Mouse (Mus musculus): ENCODE measurements around the gene Ing2.

Gene Ing2

GRCm38 (mm10) chr8:47674140-47674776 is 1.1 kb downstream of the Ing2 start:
- no peak for DNase-seq

GRCm38 (mm10) chr8:47673317-47674139 is 1.8 kb downstream of the Ing2 start:
- DNase-seq: peak; percentile 82

DNA sequence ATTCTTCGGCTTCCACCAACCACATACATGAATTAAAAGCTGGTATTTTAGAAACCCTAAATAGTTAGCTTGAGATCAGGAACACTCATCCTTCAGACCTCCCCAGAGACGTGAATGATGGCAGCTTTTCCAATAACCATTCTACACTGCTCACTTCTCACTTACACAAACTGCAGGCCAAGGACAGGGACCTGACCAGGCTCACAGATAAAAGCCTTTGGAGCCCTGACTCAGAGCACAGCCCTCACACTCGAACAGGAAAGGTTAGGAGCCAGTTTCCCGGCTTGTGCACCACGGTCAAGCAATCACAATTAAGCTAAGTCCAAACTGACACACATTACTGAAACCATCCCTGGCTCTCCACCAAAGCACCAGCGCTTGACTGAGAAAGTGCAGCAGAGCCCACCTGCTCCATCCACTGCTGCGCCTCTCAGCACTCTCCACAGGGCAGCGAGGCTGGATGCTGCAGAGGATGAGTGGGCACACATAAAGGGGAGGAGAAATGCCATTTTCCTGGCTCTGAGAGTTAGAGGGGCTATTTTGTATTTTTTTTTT is 11.0 kb downstream of the Ing2 start:
- no peak for DNase-seq

GRCm38 (mm10) chr8:47663201-47663600 is 12.2 kb downstream of the Ing2 start:
- DNase-seq: peak; percentile 61

- DNase-seq: no peak
These were observed 12.6 kb downstream of the Ing2 start for GRCm38 (mm10) chr8:47662716-47663115.

- DNase-seq: no peak
These were observed 15.0 kb downstream of the Ing2 start for GRCm38 (mm10) chr8:47660394-47660793.

GRCm38 (mm10) chr8:47659463-47659862 is 15.9 kb downstream of the Ing2 start:
- DNase-seq: no peak

GRCm38 (mm10) chr8:47654406-47654805 is 20.9 kb downstream of the Ing2 start:
- no peak for DNase-seq

DNA sequence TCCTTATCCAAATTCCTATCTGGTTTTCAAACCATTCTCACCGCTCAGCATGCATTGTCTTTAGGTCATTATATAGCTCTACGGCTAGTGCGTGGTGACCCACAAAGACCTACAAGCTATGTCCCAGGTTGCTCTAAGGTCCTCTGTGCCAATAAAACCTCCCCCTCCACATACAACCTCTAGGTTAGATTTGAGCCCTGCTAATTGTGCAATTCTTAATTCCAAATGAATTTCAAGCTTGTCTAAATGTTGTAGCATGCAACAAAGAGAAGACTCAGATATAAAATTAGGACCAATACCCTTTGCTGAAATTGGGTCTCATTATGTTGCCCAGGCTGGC is 22.6 kb downstream of the Ing2 start:
- DNase-seq: no peak

DNA sequence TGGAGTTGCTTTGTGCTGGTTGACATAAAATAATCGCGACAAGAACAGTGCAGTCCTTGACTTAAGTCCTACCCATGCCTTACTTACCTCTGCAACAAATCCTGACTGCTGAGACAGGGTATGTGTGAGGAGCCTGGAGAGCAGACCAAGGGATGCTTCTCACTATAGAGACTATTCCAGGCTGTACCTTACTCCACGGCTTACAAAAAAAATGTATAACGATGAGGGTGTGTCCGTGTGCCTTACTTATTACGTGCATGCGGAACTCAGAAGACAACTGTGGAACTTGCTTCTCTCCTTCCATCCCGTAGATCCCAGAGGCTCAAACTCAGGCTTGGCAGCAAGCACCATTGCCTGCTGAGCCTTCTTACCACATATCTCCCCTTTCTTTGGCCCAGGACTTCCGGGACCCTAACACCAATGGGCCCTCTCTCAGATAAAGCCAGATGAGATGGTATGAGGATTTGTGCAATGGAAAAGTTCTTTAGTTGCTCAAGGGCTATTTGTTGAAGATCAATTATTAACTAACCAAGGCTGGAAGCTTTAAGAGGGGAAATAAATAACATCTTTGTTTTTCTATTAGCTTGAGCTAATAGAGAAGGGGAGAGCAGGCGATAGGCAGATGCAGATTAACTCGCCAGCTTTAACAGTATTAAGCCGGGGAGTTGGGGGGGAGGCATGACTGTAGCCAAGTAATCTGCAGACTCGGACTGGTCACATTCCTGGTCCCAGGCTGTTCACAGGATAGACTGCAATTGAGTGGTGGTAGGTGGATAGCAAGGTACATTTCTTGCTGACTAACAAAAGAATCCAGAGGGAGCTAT is 23.2 kb downstream of the Ing2 start:
- DNase-seq: peak; percentile 58

DNA sequence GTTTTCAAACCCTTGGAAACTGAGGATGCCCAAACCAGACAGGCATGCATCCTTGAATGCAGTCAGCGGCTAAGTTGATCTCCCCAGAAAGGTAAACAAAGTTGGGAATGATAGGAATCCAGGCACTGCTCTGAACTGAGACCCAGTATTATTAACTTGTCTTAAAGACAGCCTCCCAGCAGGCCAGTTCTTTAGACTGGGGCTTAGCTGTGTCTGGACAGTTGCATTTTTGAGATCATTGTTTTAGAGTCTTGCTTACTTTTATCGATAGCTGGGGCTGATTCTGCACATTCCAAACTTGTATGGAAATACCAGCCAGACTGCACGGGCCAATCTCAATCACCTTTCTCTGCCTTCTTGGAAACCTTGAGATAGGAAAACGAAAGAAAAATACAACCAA is 24.5 kb downstream of the Ing2 start:
- DNase-seq: no peak

- no peak for DNase-seq
These were observed 25.8 kb downstream of the Ing2 start for GRCm38 (mm10) chr8:47649551-47649950.

GRCm38 (mm10) chr8:47642514-47643064 is 32.8 kb downstream of the Ing2 start:
- no peak for DNase-seq

DNA sequence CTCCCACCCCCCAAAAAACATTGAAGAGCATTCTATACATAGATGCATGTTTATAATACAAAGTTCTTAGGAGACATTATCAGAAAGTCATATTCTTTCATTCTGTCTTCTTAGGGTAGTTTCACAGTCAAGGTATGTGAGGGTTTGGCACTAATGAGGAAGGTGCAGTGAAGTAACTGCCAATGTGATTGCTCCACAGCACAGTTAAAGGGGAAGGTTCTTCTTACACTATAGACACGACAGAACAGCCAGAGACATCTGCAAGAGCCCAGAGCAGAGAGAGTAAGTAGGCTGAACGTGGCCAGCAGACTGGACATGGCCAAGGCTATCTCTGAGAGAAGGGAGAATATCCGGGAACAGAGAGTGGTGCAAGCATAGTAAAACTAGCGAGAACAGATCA is 38.2 kb downstream of the Ing2 start:
- DNase-seq: no peak

GRCm38 (mm10) chr8:47636032-47636431 is 39.3 kb downstream of the Ing2 start:
- no peak for DNase-seq

- DNase-seq: no peak
These were observed 40.5 kb downstream of the Ing2 start for GRCm38 (mm10) chr8:47634791-47635341.

GRCm38 (mm10) chr8:47621144-47621543 is 54.2 kb downstream of the Ing2 start:
- DNase-seq: no peak
